Mouse (Mus musculus): ENCODE measurements around the gene Tada1. TPM values are rescaled to one million over a fixed set of nuclear protein-coding genes. Genes with fewer than 3 reads are reported as not detected.

The Tada1 gene
- 21.6 TPM for polyA plus RNA-seq (2014; fragmentation: Illumina TruSeq; extraction: RNeasy Lipid Tissue Mini Kit (QIAGEN cat#74804); ENCODE audit: low read depth, low replicate concordance)

DNA sequence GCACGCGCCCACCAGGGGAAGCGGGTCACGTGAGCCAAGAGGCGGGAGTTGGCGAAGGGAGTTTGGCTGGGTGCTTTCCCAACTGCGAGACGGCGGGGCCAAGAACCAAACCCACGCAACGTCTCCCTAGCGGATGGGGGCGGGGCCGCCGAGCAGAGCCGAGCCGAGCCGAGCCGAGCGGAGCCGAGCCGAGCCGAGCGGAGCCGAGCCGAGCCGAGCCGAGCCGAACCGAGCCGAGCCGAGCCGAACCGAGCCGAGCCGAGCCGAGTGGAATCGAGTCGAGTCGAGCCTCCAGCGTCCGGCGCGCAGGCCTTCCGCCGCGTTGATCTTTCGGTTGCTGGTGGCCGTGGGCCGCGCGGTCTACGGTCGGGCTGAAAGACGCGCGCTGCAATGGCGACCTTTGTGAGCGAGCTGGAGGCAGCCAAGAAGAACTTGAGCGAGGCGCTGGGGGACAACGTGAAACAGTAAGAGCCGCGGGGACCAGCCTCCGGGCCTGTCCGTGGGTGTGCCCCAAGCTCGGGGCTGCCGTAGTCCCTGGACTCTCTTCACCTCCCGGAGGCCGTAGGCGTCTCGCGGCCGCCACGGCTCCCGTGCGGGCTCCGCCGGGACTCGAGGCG, at the start of gene Tada1:
TSS of gene Tada1 (plus strand) at position 85 of the 617 bp plus-strand sequence.

DNA sequence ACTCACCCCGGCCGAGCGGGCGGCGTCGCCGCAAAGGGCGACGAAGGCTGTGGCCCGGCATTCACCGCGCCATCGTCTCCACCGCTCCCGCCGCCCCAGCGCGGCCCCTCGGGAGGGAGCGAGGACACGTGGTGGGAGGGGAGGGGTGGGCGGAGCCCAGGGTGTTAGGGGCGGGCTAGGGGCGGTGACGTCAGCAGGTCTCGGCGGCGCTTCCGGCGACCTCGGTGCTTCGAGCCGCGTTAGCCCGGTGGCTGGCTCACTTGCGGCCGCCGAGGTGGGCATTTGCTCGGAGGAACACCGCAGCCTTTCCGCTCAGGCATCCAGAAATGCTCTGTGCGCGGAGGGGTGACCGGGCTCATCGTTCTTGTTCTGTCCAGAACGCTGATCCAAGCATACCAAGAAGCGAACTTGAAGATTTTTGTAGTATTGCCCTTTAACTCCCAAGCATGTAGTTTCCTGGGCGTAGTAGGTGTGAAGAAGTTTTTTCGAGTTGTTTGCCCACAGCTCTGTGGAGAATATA, 30.9 kb downstream of the Tada1 start, which contains the start of gene Pogk:
TSS of gene Pogk (minus strand) at position 163 of the 520 bp plus-strand sequence.

Other genes starting within 250 kb of the Tada1 start
- not detected for gene Gpa33, start 248.9 kb upstream of the Tada1 start, polyA plus RNA-seq (2014; fragmentation: Illumina TruSeq; extraction: RNeasy Lipid Tissue Mini Kit (QIAGEN cat#74804); ENCODE audit: low read depth, low replicate concordance)
- gene Mael, start 140.3 kb upstream of the Tada1 start, polyA plus RNA-seq (2014; fragmentation: Illumina TruSeq; extraction: RNeasy Lipid Tissue Mini Kit (QIAGEN cat#74804); ENCODE audit: low read depth, low replicate concordance), result not detected
- gene Ildr2, start 125.0 kb upstream of the Tada1 start, polyA plus RNA-seq (2014; fragmentation: Illumina TruSeq; extraction: RNeasy Lipid Tissue Mini Kit (QIAGEN cat#74804); ENCODE audit: low read depth, low replicate concordance), result 8.0 TPM
- gene Pogk, start 30.8 kb downstream of the Tada1 start, polyA plus RNA-seq (2014; fragmentation: Illumina TruSeq; extraction: RNeasy Lipid Tissue Mini Kit (QIAGEN cat#74804); ENCODE audit: low read depth, low replicate concordance), result 27.2 TPM
- gene Gm4846, start 118.5 kb downstream of the Tada1 start, polyA plus RNA-seq (2014; fragmentation: Illumina TruSeq; extraction: RNeasy Lipid Tissue Mini Kit (QIAGEN cat#74804); ENCODE audit: low read depth, low replicate concordance), result 0.64 TPM

All from adrenal gland, adult 10 weeks (tissue).